Mouse (Mus musculus) G1E (cell line): Measurements from ENCODE around the gene Ttll8.

Experiments used
- CTCF ChIP-seq: IDR thresholded peaks from 2 replicates; pipeline ENCODE4 v1.5.1; 2012; ENCODE audit warnings: low read depth, low read length, inconsistent platforms, mixed read lengths
- GATA1 ChIP-seq: IDR thresholded peaks from 2 replicates; pipeline ENCODE4 v1.6.1; 2012; ENCODE audit warnings: borderline replicate concordance, low read length, inconsistent platforms, mixed read lengths
- POLR2AphosphoS5 ChIP-seq: IDR thresholded peaks from 2 replicates; pipeline ENCODE4 v1.6.1; 2012; ENCODE audit warnings: low read depth, low read length, inconsistent platforms; ENCODE audit not compliant: insufficient replicate concordance
- TAL1 ChIP-seq: conservative IDR thresholded peaks from 2 replicates; pipeline ENCODE4 v1.6.1; 2012; ENCODE audit warnings: low read depth, low read length, inconsistent platforms, mixed read lengths

- TF ChIP-seq POLR2AphosphoS5 (no peak), CTCF (no peak), TAL1 (no peak), GATA1 (no peak)
These were observed 62.6 kb downstream of the Ttll8 start for GRCm38 (mm10) chr15:88891676-88892040.
